Mouse (Mus musculus): ENCODE measurements around the gene Abcb10. TPM values are rescaled to one million over a fixed set of nuclear protein-coding genes. Genes with fewer than 3 reads are reported as not detected.
"Not testable (repeated sequence)": the region's sequence is repeated elsewhere in the genome, so short reads cannot be mapped to it uniquely, and the experiment has no call there.

Gene Abcb10
- total RNA-seq, 2 experiments from 2014 or later: 43.2 to 52.8 TPM

- DNase-seq: peak in 1 of 2 experiments; percentile 38
- intact Hi-C loops (cut with DNase I): loop anchor here (2.0 kb wide), 1 partner anchor 38 kb away; the partner anchor contains the start of genes Taf5l and Urb2
These were observed 580 bp downstream of the Abcb10 start for GRCm38 (mm10) chr8:123982291-123982793.

DNA sequence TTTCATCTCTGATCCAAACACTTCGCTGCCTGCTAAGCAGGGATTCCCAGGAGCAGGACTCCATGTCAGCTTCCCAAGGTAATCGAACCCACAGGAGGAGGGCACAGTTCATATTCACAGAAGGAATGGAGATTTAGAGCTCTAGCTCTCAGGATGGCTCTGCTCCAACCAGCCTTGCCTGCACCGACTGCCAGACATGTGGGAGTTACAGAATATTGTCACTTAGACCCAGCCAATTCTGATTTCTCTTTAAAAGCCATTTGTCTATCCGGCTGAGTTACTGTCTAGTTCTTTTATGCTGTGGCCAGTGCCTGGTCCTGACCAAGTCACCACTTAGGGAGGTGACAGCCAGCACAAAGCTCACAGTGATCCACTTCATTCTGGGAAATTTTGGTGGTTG, 1.2 kb downstream of the Abcb10 start:
- intact Hi-C loops (cut with DNase I): loop anchor here (2.0 kb wide), 2 partner anchors 31 to 39 kb away; partner anchors contain the start of genes Taf5l and Urb2
- peak in 1 of 2 experiments; percentile 9 for DNase-seq

- no peak for DNase-seq
- intact Hi-C loops (cut with DNase I): loop anchor here (2.0 kb wide), 1 partner anchor 29 kb away; no protein-coding TSS in a partner anchor
These were observed 2.7 kb downstream of the Abcb10 start for GRCm38 (mm10) chr8:123980239-123980638.

- intact Hi-C loops (cut with DNase I): no loop called here
- no peak for DNase-seq
These were observed 4.0 kb downstream of the Abcb10 start for GRCm38 (mm10) chr8:123978926-123979325.

- intact Hi-C loops (cut with DNase I): no loop called here
These were observed 4.6 kb downstream of the Abcb10 start for GRCm38 (mm10) chr8:123978166-123978838.

GRCm38 (mm10) chr8:123977499-123977898, 5.4 kb downstream of the Abcb10 start:
- intact Hi-C loops (cut with DNase I): no loop called here
- DNase-seq: no peak

More at GRCm38 (mm10) chr8:123978166-123978838, 4.6 kb downstream of the Abcb10 start:
- peak; percentile 20 to 34 for DNase-seq

DNA sequence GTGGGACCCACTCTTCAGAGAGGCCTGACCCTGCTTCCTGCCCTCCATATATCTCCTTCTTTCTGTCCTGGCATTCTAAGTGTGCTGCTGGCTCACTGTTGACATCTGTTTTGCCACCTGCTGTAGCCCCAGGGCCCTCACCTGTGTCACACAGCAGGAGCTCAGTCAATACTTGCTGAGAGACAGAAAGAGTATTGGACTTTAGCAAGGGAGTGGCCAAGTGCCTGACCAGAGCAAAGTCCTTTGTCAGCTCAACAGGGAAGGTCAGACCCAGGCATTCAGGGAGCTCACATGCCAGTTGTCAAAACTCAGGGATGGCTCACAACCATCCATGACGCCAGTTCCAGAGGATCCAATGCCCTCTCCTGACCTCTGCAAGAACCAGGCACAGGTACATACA, 9.4 kb downstream of the Abcb10 start:
- intact Hi-C loops (cut with DNase I): no loop called here
- no peak for DNase-seq

- intact Hi-C loops (cut with DNase I): no loop called here
- no peak for DNase-seq
These were observed 16.0 kb downstream of the Abcb10 start for GRCm38 (mm10) chr8:123966896-123967295.

DNA sequence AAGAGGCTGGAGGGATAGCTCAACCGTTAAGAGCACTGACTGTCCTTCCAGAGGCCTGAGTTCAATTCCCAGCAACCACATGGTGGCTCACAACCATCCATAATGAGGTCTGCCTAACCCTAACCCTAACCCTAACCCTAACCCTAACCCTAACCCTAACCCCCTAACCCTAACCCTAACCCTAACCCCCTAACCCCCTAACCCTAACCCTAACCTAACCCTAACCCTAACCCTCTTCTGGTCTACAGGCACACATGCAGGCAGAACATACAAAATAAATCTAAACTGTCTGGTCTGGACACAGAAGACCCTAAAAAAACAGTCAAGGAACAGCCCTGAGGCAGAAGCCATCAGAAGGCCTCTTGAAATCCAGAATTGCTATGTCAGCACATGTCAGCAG, 21.6 kb downstream of the Abcb10 start:
- intact Hi-C loops (cut with DNase I): no loop called here

DNA sequence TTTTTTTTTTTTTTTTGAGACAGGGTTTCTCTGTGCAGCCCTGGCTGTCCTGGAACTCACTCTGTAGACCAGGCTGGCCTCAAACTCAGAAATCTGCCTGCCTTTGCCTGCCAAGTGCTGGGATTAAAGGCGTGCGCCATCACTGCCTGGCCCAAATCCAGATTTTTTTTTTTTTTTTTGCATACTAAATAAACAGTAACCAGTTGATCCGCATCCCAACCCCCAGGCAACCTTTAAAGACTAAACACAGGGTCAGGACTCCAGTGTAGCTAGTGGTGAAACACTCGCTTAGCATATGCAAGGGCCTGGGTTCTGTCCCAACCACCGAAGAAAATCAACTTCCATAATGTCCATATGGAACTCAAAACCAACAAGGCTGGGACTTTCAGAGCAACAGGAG, 22.4 kb downstream of the Abcb10 start:
- intact Hi-C loops (cut with DNase I); DNase-seq: not testable (repeated sequence)

More for the DNA sequence above, 21.6 kb downstream of the Abcb10 start:
- DNase-seq: no peak

DNA sequence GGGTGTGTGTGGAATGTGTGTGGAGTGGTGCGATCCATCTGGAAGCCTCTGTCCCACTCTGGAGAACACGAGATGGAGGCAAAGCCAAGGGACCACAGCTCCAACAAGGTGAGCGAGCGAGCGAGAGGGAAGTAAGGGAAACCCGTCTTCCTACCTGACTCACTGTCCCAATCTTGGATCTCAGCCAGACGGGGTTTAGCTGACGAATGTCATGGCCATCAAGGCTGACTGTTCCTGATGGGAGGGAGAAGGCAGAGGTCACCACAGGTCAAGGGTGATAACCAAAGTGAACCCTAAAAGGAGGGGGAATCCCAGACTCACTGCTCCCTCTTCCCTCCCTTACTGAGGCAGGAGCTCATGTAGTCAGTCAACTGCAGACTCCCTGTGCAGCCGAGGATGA, 22.9 kb downstream of the Abcb10 start:
- no peak for DNase-seq

GRCm38 (mm10) chr8:123959473-123959872, 23.4 kb downstream of the Abcb10 start:
- no peak for DNase-seq
- intact Hi-C loops (cut with DNase I): no loop called here

More for the DNA sequence above, 22.9 kb downstream of the Abcb10 start:
- intact Hi-C loops (cut with DNase I): no loop called here

DNA sequence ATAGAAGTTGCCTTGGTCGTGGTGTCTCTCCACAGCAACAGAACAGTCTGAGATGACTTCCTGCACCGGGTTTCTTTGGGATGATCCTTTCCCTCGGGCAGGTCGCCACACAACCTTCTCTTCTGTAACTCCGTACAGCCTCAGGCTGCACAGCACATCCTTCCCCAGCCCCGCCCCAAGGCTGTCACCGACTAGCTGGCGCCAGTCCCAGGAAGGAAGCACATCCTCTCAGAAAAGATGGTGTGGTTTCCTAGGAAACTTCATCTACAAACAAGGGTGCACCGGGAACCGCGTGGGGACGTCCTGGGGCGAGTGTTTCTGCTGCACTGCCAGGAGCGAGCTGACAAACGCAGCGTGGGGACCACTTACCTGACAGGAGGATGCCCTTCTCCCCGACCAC, 24.8 kb downstream of the Abcb10 start:
- intact Hi-C loops (cut with DNase I): no loop called here
- no peak for DNase-seq

DNA sequence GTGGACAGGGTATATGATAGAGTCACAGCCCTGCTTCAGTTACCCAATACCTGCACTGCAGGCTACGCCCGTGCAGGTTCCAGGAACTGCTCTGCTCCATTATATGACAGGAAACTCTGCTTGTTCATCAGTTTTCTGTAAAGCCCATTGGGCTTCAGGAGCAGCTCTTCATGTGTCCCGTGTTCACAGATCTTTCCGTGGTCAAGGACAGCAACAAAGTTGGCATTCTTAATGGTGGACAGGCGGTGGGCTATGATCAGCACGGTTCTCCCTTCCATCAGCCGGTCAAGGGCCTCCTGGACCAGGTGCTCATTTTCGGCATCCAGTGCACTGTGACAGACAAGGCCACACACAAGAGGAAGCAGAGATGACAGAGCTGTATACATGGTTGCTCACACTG, 28.7 kb downstream of the Abcb10 start:
- intact Hi-C loops (cut with DNase I): no loop called here
- DNase-seq: no peak

DNA sequence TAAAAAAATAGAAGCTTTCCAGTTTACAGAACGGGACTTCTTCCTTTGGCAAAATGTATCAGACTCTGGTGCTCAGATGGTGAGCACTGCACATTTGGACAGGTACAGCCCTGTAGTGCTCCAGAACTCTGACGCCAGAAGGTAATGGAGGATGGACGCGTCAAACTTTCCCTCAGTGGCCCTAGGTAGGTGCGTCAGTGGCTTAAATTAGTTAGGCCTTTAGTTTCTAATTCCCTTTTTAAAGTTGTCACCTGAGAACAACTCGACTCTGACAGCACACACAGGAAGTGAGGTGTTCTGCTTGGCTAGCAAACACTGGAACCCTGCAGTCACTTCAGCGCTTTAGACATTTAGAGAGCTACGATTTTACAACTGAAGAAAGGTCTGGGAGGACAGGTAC, 29.2 kb downstream of the Abcb10 start:
- intact Hi-C loops (cut with DNase I): no loop called here
- DNase-seq: no peak

DNA sequence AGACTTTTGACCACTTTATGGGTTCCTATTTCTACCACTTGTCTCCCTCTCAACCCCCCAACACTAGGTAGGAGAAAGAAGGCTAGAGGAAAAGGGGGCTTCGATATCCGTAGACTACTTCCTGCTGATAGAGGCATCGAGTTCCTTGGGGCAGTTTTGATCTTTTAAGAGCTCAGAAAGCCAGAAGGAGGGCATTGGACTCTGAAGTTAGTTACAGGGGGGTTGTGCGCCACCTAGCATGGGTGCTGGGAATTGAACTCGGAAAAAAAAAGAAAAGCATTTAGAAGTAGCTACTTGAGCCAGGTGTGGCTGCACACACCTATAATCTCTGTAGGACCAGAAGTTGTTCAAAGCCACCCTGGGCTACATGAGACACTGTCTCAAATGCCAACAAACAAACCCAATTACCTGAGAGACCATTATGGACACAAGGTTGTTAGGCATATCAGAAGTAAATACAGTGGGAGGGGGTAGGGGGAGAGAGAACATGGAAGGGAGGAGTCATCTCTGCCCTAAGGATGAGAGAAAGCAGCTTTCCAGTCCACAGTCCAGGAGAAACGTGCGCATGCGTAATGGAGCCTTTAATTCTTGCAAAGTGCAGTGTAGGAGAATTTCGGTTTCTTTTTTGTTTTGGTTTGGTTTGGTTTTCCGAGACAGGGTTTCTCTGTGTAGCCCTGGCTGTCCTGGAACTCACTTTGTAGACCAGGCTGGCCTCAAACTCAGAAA, 32.7 kb downstream of the Abcb10 start:
- DNase-seq: peak; percentile 53 to 57
- intact Hi-C loops (cut with DNase I): loop anchor here (2.0 kb wide), 2 partner anchors 31 to 281 kb away; partner anchors contain the start of gene Galnt2

- DNase-seq: no peak
- intact Hi-C loops (cut with DNase I): loop anchor here (2.0 kb wide), 1 partner anchor 71 kb away; the partner anchor contains the start of genes Taf5l and Urb2
These were observed 33.3 kb downstream of the Abcb10 start for GRCm38 (mm10) chr8:123949686-123949986.

GRCm38 (mm10) chr8:123948942-123949685, 33.8 kb downstream of the Abcb10 start, which contains the start of gene Nup133:
Nup133 (minus strand) TSS chr8:123949265.
- peak; percentile 100 for DNase-seq
- intact Hi-C loops (cut with DNase I): loop anchor here (2.0 kb wide), 1 partner anchor 72 kb away; the partner anchor contains the start of genes Taf5l and Urb2

GRCm38 (mm10) chr8:123929026-123929425, 53.9 kb downstream of the Abcb10 start:
- intact Hi-C loops (cut with DNase I): no loop called here
- DNase-seq: no peak

GRCm38 (mm10) chr8:123925671-123926070, 57.3 kb downstream of the Abcb10 start:
- intact Hi-C loops (cut with DNase I): loop anchor here (2.0 kb wide), 1 partner anchor 423 kb away; no protein-coding TSS in a partner anchor
- no peak for DNase-seq

Measured in heart, postnatal 36 days (tissue).